Mouse (Mus musculus) liver, embryonic 14.5 days (tissue): ENCODE results near the gene Gm49630.
"Not testable (repeated sequence)": the region's sequence is repeated elsewhere in the genome, so short reads cannot be mapped to it uniquely, and the experiment has no call there.

Source experiments
- CTCF ChIP-seq: IDR thresholded peaks from 2 replicates; pipeline ENCODE4 v1.5.1; 2016; ENCODE audit warnings: antibody characterized with exemption, low read depth, control low read depth
- EP300 ChIP-seq: IDR thresholded peaks from 2 replicates; pipeline ENCODE4 v1.6.1; 2016; ENCODE audit warnings: antibody characterized with exemption, low read depth

GRCm38 (mm10) chr17:7376951-7377700 lies 5.3 kb upstream of the Gm49630 start:
- TF ChIP-seq EP300, CTCF: not testable (repeated sequence)
